26 mouse cellular contexts compared by ENCODE assay signal in the genomic region with DNA sequence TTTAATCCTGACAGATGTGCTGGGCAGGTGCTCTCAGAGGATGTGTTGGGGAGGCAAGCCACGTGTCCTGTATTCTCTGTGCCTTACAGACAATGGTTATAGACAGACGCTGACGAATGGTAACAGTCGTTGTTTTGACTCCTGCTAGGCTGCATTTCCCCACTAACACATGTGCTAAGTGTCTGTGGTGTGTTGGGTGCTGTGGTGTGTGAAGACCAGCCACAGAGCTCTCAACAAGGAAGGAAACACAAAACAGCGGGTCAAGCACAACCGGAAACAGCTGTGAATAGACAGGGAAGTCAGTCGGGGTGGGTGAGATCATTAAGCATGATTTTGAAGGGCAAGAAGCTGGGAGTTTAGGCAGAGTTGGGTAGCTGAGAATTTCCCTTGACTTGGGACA. TPM values are rescaled to one million over a fixed set of nuclear protein-coding genes. Genes with fewer than 3 reads are reported as not detected.
"Had no signal": no experiment of that assay in that cellular context is flagged by ENCODE, and none has a peak within 500 bp of the region (broad histone marks: within the 10 kb centered on the region; RNA-seq: fewer than 3 reads in every experiment).

No protein-coding gene starts in this region.

- H3K9me3 ChIP-seq: heart, embryonic 13.5 days; heart, embryonic 15.5 days; hindbrain, embryonic 13.5 days; hindbrain, embryonic 15.5 days; limb, embryonic 10.5 days; limb, embryonic 12.5 days had no signal

- H3K4me2 ChIP-seq: heart, embryonic 13.5 days; heart, embryonic 15.5 days; hindbrain, embryonic 13.5 days; hindbrain, embryonic 15.5 days; limb, embryonic 12.5 days; liver, embryonic 11.5 days had no signal

- H3K36me3 ChIP-seq: heart, embryonic 13.5 days; heart, embryonic 15.5 days; limb, embryonic 10.5 days; limb, embryonic 12.5 days had no signal

- H3K9ac ChIP-seq: heart, embryonic 13.5 days; heart, embryonic 15.5 days; hindbrain, embryonic 13.5 days; hindbrain, embryonic 15.5 days; limb, embryonic 12.5 days; liver, embryonic 14.5 days had no signal

- DNase-seq: gastrocnemius, postnatal 14 days; gastrocnemius, postnatal 36 days; heart, postnatal 14 days; heart, postnatal 36 days; kidney, adult 11 months; kidney, adult 2 months; kidney, adult 9 months; kidney, postnatal 10 days; kidney, postnatal 25 days; kidney, postnatal 4 days; liver had no signal

- H3K4me1 ChIP-seq: heart, embryonic 13.5 days; heart, embryonic 15.5 days; hindbrain, embryonic 13.5 days; hindbrain, embryonic 15.5 days; limb, embryonic 10.5 days; limb, embryonic 12.5 days had no signal

- H3K4me3 ChIP-seq: heart, embryonic 13.5 days; heart, embryonic 15.5 days; hindbrain, embryonic 13.5 days; hindbrain, embryonic 15.5 days; left cerebral cortex, adult 2 months; limb, embryonic 10.5 days; limb, embryonic 12.5 days had no signal

- H3K27me3 ChIP-seq: heart, embryonic 13.5 days; heart, embryonic 15.5 days; hindbrain, embryonic 13.5 days; hindbrain, embryonic 15.5 days had no signal

- H3K27ac ChIP-seq: heart, embryonic 13.5 days; heart, embryonic 15.5 days; hindbrain, embryonic 13.5 days; hindbrain, embryonic 15.5 days; hindbrain, postnatal 0 days; left cerebral cortex, adult 2 months; limb, embryonic 10.5 days; limb, embryonic 12.5 days; liver, embryonic 14.5 days had no signal

- ATAC-seq: hindbrain, postnatal 0 days; intestine, embryonic 16.5 days had no signal

RNA-seq across cellular contexts. Expression of gene Myt1l, which starts 41.1 kb away (rescaled TPM):
- total RNA-seq: gastrocnemius, adult 18-20 months; gastrocnemius, postnatal 14 days; gastrocnemius, postnatal 36 days; heart, adult 18-20 months; heart, postnatal 14 days; hematopoietic stem cell, adult 5-6 weeks had no signal
- polyA plus RNA-seq: heart, postnatal 0 days; kidney, adult 2 months; limb, embryonic 10.5 days; liver, embryonic 14.5 days had no signal
